Mouse (Mus musculus) midbrain, embryonic 15.5 days (tissue): Measurements from ENCODE around the gene Mrgprd. TPM values are rescaled to one million over a fixed set of nuclear protein-coding genes. Genes with fewer than 3 reads are reported as not detected.

ENCODE experiments used
- ATAC-seq: fragments of 200-750 bp; cut with Nextera tagmentation; replicated peaks from 2 replicates; pipeline ENCODE4 v1.8.0; 2017; ENCODE audit warnings: moderate TSS enrichment
- H3K27ac ChIP-seq: fragments of 300-500 bp; sonication (generic); 2 replicates; pipeline ENCODE4 v1.5.1; 2015; ENCODE audit warnings: mild to moderate bottlenecking, inconsistent platforms
- H3K27me3 ChIP-seq: fragments of 300-500 bp; sonication (generic); replicated peaks from 2 replicates; pipeline ENCODE4 v1.6.1; 2015; ENCODE audit warnings: inconsistent platforms
- H3K36me3 ChIP-seq: fragments of 300-500 bp; sonication (generic); replicated peaks from 2 replicates; pipeline ENCODE4 v1.6.1; 2015; ENCODE audit warnings: inconsistent platforms
- H3K4me1 ChIP-seq: fragments of 300-500 bp; sonication (generic); 2 replicates; pipeline ENCODE4 v1.6.1; 2015; ENCODE audit warnings: inconsistent platforms
- H3K4me2 ChIP-seq: fragments of 300-500 bp; sonication (generic); 2 replicates; pipeline ENCODE4 v1.6.1; 2015; ENCODE audit warnings: inconsistent platforms, mild to moderate bottlenecking, moderate library complexity
- H3K4me3 ChIP-seq: fragments of 300-500 bp; sonication (generic); 2 replicates; pipeline ENCODE4 v1.5.1; 2015; ENCODE audit warnings: mild to moderate bottlenecking, inconsistent platforms
- H3K9ac ChIP-seq: fragments of 300-500 bp; sonication (generic); 2 replicates; pipeline ENCODE4 v1.6.1; 2015; ENCODE audit warnings: mild to moderate bottlenecking, inconsistent platforms
- H3K9me3 ChIP-seq: fragments of 300-500 bp; sonication (generic); 2 replicates; pipeline ENCODE4 v1.6.1; 2016; ENCODE audit warnings: inconsistent platforms
- WGBS: fragments of 180-500 bp; shearing (Covaris S2); methylation state at CpG from one replicate; pipeline ENCODE4 v1.1.7; 2015; ENCODE audit warnings: mixed read lengths; 5-methylcytosine and 5-hydroxymethylcytosine counted together
- polyA plus RNA-seq: library from polyadenylated mRNA; unstranded; fragments of >200 nt; fragmentation: Nextera tagmentation; extraction: Ambion mirVana; gene quantifications from 2 replicates; pipeline ENCODE4 v1.2.1, GENCODE M21; 2015

Mrgprd gene
- not detected in 2 replicates for polyA plus RNA-seq

DNA sequence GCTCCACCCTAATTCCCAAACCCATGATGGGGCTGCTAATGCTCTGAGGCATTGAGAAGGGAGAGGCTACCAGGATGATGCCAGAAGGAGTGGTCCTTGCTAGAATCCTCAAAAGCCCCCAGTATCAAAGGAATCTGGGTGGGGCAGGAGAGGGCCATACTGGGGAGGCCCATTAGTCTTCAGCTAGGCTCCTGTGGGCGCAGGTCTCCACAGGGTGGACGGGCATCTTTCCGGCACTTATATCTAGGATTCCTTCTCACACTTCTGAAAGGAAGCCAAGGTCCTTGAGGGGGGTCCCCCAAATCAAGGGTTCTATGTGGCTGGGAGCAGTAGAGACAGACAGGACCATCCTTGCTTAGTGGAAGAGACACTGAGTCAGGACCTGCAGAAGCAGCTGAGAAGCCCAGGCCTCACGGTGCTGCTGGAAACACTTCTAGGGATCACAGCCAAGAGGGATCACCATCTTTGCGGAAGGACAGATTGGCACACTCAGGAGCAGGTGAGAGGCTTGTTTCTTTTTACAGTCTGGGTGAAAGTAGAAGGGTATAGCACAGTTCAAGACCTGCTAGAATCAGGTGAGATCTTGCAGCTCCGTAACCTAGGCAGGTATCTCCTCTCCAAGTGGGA lies at the start of gene Mrgprd:
Gene Mrgprd, plus strand, starts transcription at position 51 of the 627 bp plus-strand sequence.
- H3K4me1 ChIP-seq = no peaks in the 10 kb centered on the region
- H3K9ac ChIP-seq = no peak within 1 kb of the TSS
- no peaks in the 10 kb centered on the region for H3K27me3 ChIP-seq
- no peak within 1 kb of the TSS for H3K4me2 ChIP-seq
- H3K27ac ChIP-seq = no peak within 1 kb of the TSS
- H3K9me3 ChIP-seq = no peaks in the 10 kb centered on the region
- no peak for ATAC-seq
- H3K36me3 ChIP-seq = no peaks in the 10 kb centered on the region
- no peak within 1 kb of the TSS for H3K4me3 ChIP-seq
- WGBS = 94% methylated on average over 6 of the region's 6 CpGs

DNA sequence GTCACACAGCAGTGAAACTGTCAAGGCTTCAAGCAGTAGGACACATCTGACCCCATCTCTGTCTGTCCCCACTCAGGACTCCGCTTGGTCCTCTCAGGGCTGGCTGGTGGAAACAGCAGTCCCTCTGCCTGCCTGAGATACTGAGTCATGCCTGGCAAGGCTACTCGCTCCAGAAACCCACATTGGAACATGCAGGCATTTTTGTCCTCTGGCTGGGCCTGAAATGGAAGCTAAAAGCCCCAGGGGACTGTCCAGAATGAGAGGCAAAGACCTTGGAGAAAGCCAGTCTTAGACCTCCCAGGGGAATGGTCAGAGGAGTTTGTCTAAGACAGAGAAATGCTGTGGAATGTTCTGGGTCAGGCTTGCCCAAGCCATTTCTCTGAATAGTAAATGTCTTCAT lies 48.6 kb upstream of the Mrgprd start:
- no peaks in the 10 kb centered on the region for H3K36me3 ChIP-seq
- H3K27me3 ChIP-seq = no peaks in the 10 kb centered on the region
- H3K27ac ChIP-seq = no peak overlapping the region
- no peak overlapping the region for H3K4me3 ChIP-seq
- H3K9me3 ChIP-seq = no peaks in the 10 kb centered on the region
- no peak for ATAC-seq
- no peak overlapping the region for H3K9ac ChIP-seq
- 86% methylated on average over 2 of the region's 2 CpGs for WGBS
- no peaks in the 10 kb centered on the region for H3K4me1 ChIP-seq
- H3K4me2 ChIP-seq = no peak overlapping the region

DNA sequence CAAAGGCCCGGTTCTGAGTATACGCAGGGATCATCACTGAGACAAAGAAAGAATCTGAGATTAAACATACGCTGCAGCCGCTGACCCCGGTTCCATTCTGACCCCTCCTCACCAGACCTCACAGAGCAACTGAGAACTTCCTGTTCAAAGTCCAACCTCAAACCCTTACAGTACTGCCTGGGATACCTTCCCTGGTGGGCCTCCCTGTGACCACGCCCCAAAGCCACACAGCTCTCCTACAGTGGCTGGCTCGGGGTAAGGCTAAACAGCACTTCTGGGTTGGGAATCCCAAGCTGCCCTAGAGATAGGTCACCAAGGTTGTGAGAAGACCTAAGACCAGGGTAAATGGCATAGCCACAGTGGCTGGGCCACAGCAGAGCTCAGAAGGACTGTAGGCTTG lies 45.7 kb upstream of the Mrgprd start:
- H3K4me1 ChIP-seq = no peaks in the 10 kb centered on the region
- no peak overlapping the region for H3K9ac ChIP-seq
- WGBS = 93% methylated on average over 7 of the region's 7 CpGs
- no peaks in the 10 kb centered on the region for H3K36me3 ChIP-seq
- no peaks in the 10 kb centered on the region for H3K9me3 ChIP-seq
- ATAC-seq = no peak
- no peak overlapping the region for H3K4me2 ChIP-seq
- no peak overlapping the region for H3K4me3 ChIP-seq
- no peaks in the 10 kb centered on the region for H3K27me3 ChIP-seq
- no peak overlapping the region for H3K27ac ChIP-seq

DNA sequence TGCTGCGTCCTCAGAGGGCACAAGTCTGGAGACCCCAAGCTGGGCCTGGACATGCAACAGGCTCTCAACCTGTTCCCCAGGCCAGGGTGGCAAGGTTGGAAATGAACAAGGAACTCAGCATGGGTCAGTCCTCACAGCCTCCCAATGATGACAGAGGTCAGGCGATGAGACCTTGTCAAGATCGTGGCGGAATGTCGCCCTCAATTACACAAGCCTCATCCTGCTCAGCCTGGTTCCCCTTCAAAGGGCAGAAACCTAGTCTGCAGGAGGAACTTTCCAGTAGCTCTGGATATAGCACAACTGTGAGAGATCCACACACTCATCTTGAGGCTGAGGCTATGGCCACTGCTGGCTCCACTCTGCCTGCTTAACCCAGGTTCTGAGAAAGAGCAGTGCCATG lies 43.7 kb upstream of the Mrgprd start:
- no peak for ATAC-seq
- no peak overlapping the region for H3K27ac ChIP-seq
- no peak overlapping the region for H3K4me2 ChIP-seq
- WGBS = 96% methylated on average over 5 of the region's 5 CpGs
- no peaks in the 10 kb centered on the region for H3K27me3 ChIP-seq
- H3K36me3 ChIP-seq = no peaks in the 10 kb centered on the region
- H3K9me3 ChIP-seq = no peaks in the 10 kb centered on the region
- H3K9ac ChIP-seq = no peak overlapping the region
- H3K4me1 ChIP-seq = no peaks in the 10 kb centered on the region
- H3K4me3 ChIP-seq = no peak overlapping the region

DNA sequence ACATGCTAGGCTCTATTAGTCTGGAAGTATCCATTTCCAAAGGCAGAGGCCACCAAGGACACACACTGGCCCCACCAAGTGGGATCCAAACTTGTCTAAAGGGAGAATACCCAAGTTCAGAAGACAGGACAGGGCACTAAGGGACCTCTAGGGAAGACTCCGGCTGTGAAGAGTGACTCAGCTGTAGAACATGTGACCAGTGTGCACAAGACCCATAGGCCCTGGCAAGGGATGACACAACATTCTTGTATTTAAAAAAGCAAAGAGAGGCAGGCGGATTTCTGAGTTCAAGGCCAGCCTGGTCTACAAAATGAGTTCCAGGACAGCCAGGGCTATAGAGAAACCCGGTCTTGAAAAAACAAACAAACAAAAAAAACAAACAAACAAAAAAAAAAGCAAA lies 39.1 kb upstream of the Mrgprd start:
- Histone ChIP-seq H3K9me3 (no peaks in the 10 kb centered on the region), H3K36me3 (no peaks in the 10 kb centered on the region), H3K4me1 (no peaks in the 10 kb centered on the region), H3K4me3 (no peak overlapping the region), H3K4me2 (no peak overlapping the region), H3K27ac (no peak overlapping the region), H3K9ac (no peak overlapping the region), H3K27me3 (no peaks in the 10 kb centered on the region)
- no peak for ATAC-seq
- 90% methylated on average over 3 of the region's 3 CpGs for WGBS

DNA sequence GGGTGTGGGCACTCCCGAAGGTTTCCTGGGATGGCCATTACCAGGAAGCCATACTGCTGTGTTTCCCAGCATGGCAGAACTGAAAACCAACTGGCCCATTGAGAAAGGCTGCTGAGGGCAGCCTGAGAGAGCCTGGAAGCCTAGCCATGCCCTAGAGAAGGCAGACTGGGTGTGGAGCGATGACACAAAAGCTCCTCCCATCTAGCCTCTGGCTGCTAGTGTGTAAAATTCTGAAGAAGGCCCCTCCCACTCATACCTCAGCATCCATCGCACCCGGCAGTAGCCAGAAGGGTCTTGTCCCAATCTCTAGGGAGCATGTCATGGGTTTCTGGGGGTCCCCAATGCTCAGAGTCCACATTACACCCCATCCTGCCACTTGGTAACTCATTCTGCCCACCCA lies 33.2 kb upstream of the Mrgprd start:
- Histone ChIP-seq H3K27ac (no peak overlapping the region), H3K9me3 (no peaks in the 10 kb centered on the region), H3K4me2 (no peak overlapping the region), H3K36me3 (no peaks in the 10 kb centered on the region), H3K9ac (no peak overlapping the region), H3K4me3 (no peak overlapping the region), H3K27me3 (no peaks in the 10 kb centered on the region), H3K4me1 (peaks cover 11% of the 10 kb centered on the region)
- ATAC-seq = no peak
- 89% methylated on average over 4 of the region's 4 CpGs for WGBS

DNA sequence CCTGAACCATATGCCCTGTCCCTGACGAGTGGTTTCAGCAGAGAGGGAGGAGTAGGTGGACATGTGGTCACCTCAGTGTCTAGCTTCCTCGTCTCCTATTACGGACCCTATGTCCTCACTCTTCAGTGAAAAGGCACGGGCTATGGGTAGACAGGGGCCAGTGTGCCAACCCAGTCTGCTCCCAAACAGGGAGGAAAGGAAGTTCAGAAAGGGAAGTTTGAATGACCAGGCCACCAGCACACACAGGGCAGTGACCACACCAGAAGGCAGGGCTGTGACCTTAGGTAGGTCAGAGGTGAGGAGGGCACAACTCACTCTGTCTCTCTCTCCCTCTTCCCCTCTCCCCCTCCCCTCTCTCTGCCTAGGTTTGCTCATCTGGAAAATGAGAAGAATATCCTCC lies 31.6 kb upstream of the Mrgprd start:
- no peak overlapping the region for H3K9ac ChIP-seq
- WGBS = 56% methylated on average over 4 of the region's 4 CpGs
- peak; percentile 10; the same call in 1 of the 2 replicates for ATAC-seq
- H3K36me3 ChIP-seq = no peaks in the 10 kb centered on the region
- no peaks in the 10 kb centered on the region for H3K9me3 ChIP-seq
- H3K27me3 ChIP-seq = no peaks in the 10 kb centered on the region
- peak overlapping the region; percentile 49 for H3K4me3 ChIP-seq
- H3K27ac ChIP-seq = no peak overlapping the region
- H3K4me1 ChIP-seq = peaks cover 11% of the 10 kb centered on the region
- H3K4me2 ChIP-seq = peak overlapping the region; percentile 63

DNA sequence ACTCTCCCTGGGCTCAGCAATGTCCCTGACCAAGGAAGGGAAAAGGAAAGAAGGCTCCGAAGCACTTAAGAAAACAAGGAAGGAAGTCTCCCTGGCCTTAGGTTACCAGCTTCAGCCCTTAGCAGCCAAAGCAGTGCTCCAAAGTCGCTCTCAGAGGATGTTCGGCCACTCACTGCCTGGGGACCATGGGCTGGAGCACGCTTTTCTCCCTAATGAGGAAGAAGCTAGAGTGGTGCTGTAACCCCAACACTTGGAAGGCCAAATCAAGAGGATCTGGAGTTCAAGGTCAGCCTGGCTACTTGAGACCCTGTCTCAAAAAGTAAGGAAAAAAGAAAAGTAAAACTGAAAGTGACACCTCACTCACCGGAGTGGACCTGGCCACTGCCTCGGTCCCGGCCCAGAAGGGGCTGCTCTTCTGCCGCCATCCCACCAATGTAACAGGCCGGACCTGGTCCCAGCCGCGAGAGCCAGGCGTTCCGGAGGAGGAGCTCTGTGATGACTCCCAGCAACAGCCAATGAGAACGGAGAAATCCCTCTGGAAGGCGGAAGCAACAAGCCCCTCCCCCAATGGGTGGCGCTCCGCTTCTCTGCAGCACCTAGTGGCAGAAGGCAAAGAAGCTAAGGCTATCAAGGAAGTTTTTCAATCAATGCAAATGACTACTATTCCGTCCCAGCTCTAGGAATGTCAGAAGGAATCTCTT lies 31.0 kb upstream of the Mrgprd start, which contains the start of gene Tpcn2:
Gene Tpcn2, minus strand, starts transcription at position 525 of the 701 bp plus-strand sequence.
- H3K9ac ChIP-seq = peak within 1 kb of the TSS; percentile 37
- peak within 1 kb of the TSS; percentile 49 for H3K4me3 ChIP-seq
- H3K27me3 ChIP-seq = no peaks in the 10 kb centered on the region
- ATAC-seq = peak; percentile 94
- 5% methylated on average over 18 of the region's 18 CpGs for WGBS
- peak within 1 kb of the TSS; percentile 63 for H3K4me2 ChIP-seq
- no peaks in the 10 kb centered on the region for H3K9me3 ChIP-seq
- peaks cover 11% of the 10 kb centered on the region for H3K4me1 ChIP-seq
- H3K27ac ChIP-seq = no peak within 1 kb of the TSS
- H3K36me3 ChIP-seq = no peaks in the 10 kb centered on the region

DNA sequence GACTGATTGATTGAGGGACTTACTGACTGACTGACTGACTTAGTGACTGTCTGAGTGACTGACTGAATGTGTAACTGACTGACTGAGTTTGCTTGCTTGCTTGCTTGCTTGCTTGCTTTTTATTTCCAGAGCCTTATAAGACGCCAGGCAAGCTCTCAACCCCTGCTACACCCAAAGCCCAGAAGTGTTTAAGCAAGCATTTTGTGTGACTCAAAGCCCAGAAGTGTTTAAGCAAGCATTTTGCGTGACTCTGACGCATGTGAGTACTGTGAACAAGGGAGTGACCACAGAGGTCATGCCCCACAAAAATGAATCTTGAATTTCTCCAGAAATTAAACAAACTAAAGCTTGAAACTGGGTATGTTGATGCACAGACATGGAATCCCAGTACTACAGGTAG lies 30.3 kb upstream of the Mrgprd start:
- Histone ChIP-seq H3K9me3 (no peaks in the 10 kb centered on the region), H3K9ac (no peak overlapping the region), H3K4me2 (peak overlapping the region; percentile 63), H3K4me3 (no peak overlapping the region; the same call in 1 of the 2 replicates), H3K27me3 (no peaks in the 10 kb centered on the region), H3K27ac (no peak overlapping the region), H3K36me3 (no peaks in the 10 kb centered on the region), H3K4me1 (peaks cover 11% of the 10 kb centered on the region)
- ATAC-seq = no peak
- WGBS = 65% methylated on average over 3 of the region's 3 CpGs

DNA sequence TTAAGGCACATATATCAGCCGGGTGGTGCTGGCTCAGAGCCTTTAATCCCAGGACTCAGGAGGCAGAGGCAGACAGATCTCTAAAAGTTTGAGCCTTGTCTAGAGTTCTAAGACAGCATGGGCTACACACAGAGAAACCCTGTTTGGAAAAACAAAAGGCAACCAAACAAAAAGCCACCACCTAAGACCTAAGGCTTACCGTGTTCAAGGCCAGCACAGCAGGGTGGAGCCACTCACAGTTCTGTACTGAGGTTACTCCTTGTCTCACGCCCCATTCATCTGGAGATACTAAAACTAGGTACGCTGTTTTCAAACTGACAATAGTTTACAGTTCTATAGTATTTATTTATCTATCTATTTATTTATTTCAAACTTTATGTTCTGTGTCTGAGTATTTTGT lies 29.2 kb upstream of the Mrgprd start:
- Histone ChIP-seq H3K27ac (no peak overlapping the region), H3K4me3 (no peak overlapping the region), H3K4me1 (peaks cover 11% of the 10 kb centered on the region), H3K27me3 (no peaks in the 10 kb centered on the region), H3K9ac (no peak overlapping the region), H3K36me3 (no peaks in the 10 kb centered on the region), H3K4me2 (no peak overlapping the region), H3K9me3 (no peaks in the 10 kb centered on the region)
- WGBS = 82% methylated on average over 4 of the region's 4 CpGs
- ATAC-seq = no peak

DNA sequence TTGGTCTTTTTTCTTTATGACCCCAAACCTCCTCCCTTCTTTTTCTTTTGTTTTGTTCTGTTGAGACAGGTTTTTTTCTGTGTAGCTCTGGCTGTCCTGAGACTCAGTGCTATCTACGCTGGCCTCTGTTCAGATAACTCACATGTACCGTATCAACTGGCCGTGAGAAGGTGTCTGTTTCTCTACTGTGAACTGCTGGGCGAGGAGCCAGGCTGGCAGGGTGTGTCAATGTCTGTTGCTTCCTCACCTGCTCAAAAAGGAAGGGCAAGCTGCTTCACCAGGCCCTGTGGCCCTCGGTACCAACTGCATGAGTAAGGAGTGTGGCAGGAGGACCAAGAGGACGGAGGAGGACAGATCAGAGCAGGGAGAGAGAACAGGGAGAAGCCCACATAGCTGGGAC lies 27.2 kb upstream of the Mrgprd start:
- Histone ChIP-seq H3K4me2 (no peak overlapping the region), H3K27ac (no peak overlapping the region), H3K4me3 (no peak overlapping the region), H3K4me1 (peaks cover 11% of the 10 kb centered on the region), H3K9ac (no peak overlapping the region), H3K9me3 (no peaks in the 10 kb centered on the region), H3K36me3 (no peaks in the 10 kb centered on the region), H3K27me3 (no peaks in the 10 kb centered on the region)
- WGBS = 83% methylated on average over 6 of the region's 6 CpGs
- no peak for ATAC-seq

DNA sequence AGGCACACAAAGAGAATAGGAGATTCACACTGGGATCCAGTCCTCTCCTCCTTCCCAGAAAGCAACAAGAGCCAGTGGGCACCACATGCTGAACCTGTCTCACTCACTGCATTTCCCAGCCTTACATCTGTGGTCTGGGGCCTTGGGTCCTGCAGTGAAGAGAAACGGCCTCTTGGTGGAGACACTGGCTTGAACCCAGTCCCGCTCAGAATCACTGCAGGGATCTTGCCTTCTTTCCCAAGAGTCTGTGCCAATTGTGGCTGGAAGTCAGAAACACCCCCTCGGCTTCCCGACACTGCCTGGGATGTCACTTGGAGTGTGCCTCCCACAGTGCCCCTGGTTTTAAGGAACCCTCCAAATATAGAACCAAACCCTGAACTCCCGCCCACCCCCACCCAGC lies 25.3 kb upstream of the Mrgprd start:
- no peak overlapping the region for H3K9ac ChIP-seq
- H3K4me3 ChIP-seq = no peak overlapping the region
- H3K4me2 ChIP-seq = no peak overlapping the region
- no peak for ATAC-seq
- H3K27ac ChIP-seq = no peak overlapping the region
- no peaks in the 10 kb centered on the region for H3K27me3 ChIP-seq
- H3K4me1 ChIP-seq = no peaks in the 10 kb centered on the region
- no peaks in the 10 kb centered on the region for H3K9me3 ChIP-seq
- no peaks in the 10 kb centered on the region for H3K36me3 ChIP-seq
- 20% methylated on average over 5 of the region's 5 CpGs for WGBS

DNA sequence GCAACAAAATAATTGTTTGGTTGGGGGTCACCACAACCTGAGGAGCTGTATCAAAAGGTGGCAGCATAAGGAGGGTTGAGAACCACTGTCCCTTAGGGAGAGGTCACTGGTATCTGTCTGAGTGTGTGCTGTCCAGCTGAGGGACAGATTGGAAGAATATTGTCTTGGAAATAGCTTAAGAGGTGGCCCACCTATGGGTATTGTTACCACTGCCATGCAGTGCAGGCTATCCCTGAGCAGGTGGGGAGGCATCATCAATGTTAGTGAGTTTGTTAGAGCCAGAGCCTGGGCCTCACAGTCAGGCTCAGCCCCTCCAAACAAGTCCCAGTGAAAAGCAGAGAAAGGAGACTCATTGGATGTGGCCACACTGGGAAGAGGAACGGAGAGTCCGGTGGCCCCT lies 22.8 kb upstream of the Mrgprd start:
- H3K27me3 ChIP-seq = no peaks in the 10 kb centered on the region
- WGBS = 89% methylated on average over 2 of the region's 2 CpGs
- H3K27ac ChIP-seq = no peak overlapping the region
- H3K4me3 ChIP-seq = no peak overlapping the region
- H3K9ac ChIP-seq = no peak overlapping the region
- H3K4me2 ChIP-seq = no peak overlapping the region
- no peaks in the 10 kb centered on the region for H3K9me3 ChIP-seq
- no peaks in the 10 kb centered on the region for H3K4me1 ChIP-seq
- no peak for ATAC-seq
- no peaks in the 10 kb centered on the region for H3K36me3 ChIP-seq
